Mouse (Mus musculus) olfactory bulb, adult 2 months (tissue): Measurements from ENCODE around the gene Dars.

Experiments
- CTCF ChIP-seq: fragments of 200-500 bp; IDR thresholded peaks from 2 replicates; pipeline ENCODE4 v1.5.1; 2012; ENCODE audit warnings: low read depth, mild to moderate bottlenecking, low read length, moderate library complexity; ENCODE audit not compliant: insufficient read depth
- POLR2A ChIP-seq: fragments of 200-500 bp; IDR thresholded peaks from 2 replicates; pipeline ENCODE4 v1.6.1; 2012; ENCODE audit warnings: mild to moderate bottlenecking, low read depth, low read length, moderate library complexity; ENCODE audit not compliant: insufficient read depth

DNA sequence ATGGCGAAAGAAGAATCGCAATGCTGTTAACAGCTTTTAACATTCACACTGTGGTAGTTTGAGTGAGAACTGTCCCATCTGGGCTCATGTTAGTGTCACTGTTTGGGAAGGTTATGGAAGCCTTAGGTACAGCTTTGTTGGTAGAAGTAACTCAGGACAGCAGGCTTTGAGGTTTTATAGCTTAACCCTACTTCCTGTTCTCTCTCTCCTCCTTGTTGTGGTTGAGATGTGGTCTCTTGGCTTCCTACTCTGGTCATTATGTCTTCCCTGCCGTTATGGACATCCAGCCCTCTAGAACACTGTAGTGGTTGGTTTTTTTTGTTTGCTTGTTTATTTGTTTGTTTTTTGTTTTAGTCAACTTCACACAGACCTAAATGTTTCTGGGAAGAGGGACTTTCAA, 18.8 kb upstream of the Dars start:
- TF ChIP-seq CTCF (no peak), POLR2A (no peak)
